Comparison of ENCODE assay signal across 8 mouse cellular contexts in genomic region chr5:31295606-31296141, GRCm38 (mm10). TPM values are rescaled to one million over a fixed set of nuclear protein-coding genes. Genes with fewer than 3 reads are reported as not detected.
DNase-seq lines count a peak whose midpoint lies in the region; ATAC-seq and TF ChIP-seq lines count a peak whose summit lies in the region.

Fndc4 (minus strand) TSS chr5:31296080.

- peak; percentile 79 for ATAC-seq in hindbrain, embryonic 13.5 days (ENCODE audit: low FRiP score)
- ATAC-seq in midbrain, embryonic 13.5 days = peak; percentile 82

- no peak for TF ChIP-seq CTCF in embryonic fibroblast, embryonic 13.5 days (IDR thresholded peaks at IDR 0.05; ENCODE audit: borderline replicate concordance, insufficient read depth, low read length)

- H3K36me3 ChIP-seq in hindbrain, embryonic 13.5 days = peaks cover 18% of the 10 kb centered on the region
- H3K36me3 ChIP-seq in midbrain, embryonic 13.5 days = peaks cover 12% of the 10 kb centered on the region

- 0% methylated on average over 18 of the region's 46 CpGs for WGBS in hindbrain, embryonic 13.5 days
- WGBS in midbrain, embryonic 13.5 days = under 1% methylated on average over 41 of the region's 46 CpGs

- H3K4me1 ChIP-seq in embryonic fibroblast, embryonic 13.5 days (ENCODE audit: control insufficient read depth, insufficient read depth, low read length) = peaks cover 4% of the 10 kb centered on the region; the same call in 1 of the 2 replicates
- peaks cover 35% of the 10 kb centered on the region for H3K4me1 ChIP-seq in hindbrain, embryonic 13.5 days (replicated peaks)
- peaks cover 36% of the 10 kb centered on the region for H3K4me1 ChIP-seq in midbrain, embryonic 13.5 days (replicated peaks)

- DNase-seq in adrenal gland, adult (ENCODE audit: inconsistent age in 2 of 2, low spot score in 1 of 2) = peak; percentile 29 to 66
- DNase-seq in adrenal gland, adult 8-10 months = no peak
- peak in 1 of 2 experiments; percentile 9 for DNase-seq in adrenal gland, postnatal 4 days (ENCODE audit: low spot score in 2 of 2)
- DNase-seq in left cerebral cortex, postnatal 14 days (ENCODE audit: low spot score in 2 of 2) = peak in 1 of 2 experiments; percentile 52
- DNase-seq in testis, postnatal 10 days (ENCODE audit: low spot score) = peak; percentile 58

- H3K4me3 ChIP-seq in embryonic fibroblast, embryonic 13.5 days (ENCODE audit: insufficient read depth, low read length) = peak within 1 kb of the TSS; percentile 35
- H3K4me3 ChIP-seq in hindbrain, embryonic 13.5 days = peak within 1 kb of the TSS; percentile 89
- H3K4me3 ChIP-seq in midbrain, embryonic 13.5 days (replicated peaks) = peak within 1 kb of the TSS; percentile 87

- no peak within 1 kb of the TSS for H3K27ac ChIP-seq in embryonic fibroblast, embryonic 13.5 days (ENCODE audit: insufficient read depth, low read length)
- peak within 1 kb of the TSS; percentile 90 for H3K27ac ChIP-seq in hindbrain, embryonic 13.5 days
- peak within 1 kb of the TSS; percentile 87 for H3K27ac ChIP-seq in midbrain, embryonic 13.5 days

- peaks cover 8% of the 10 kb centered on the region for H3K27me3 ChIP-seq in hindbrain, embryonic 13.5 days
- H3K27me3 ChIP-seq in midbrain, embryonic 13.5 days = peaks cover 2% of the 10 kb centered on the region; the same call in 1 of the 2 replicates

- no peaks in the 10 kb centered on the region for H3K9me3 ChIP-seq in hindbrain, embryonic 13.5 days
- no peaks in the 10 kb centered on the region for H3K9me3 ChIP-seq in midbrain, embryonic 13.5 days

- TF ChIP-seq POLR2A in embryonic fibroblast, embryonic 13.5 days (IDR thresholded peaks at IDR 0.05; ENCODE audit: low read depth, low read length) = peak; percentile 66

- H3K9ac ChIP-seq in hindbrain, embryonic 13.5 days = peak within 1 kb of the TSS; percentile 99
- H3K9ac ChIP-seq in midbrain, embryonic 13.5 days (replicated peaks) = peak within 1 kb of the TSS; percentile 96

- H3K4me2 ChIP-seq in hindbrain, embryonic 13.5 days = peak within 1 kb of the TSS; percentile 81
- peak within 1 kb of the TSS; percentile 94 for H3K4me2 ChIP-seq in midbrain, embryonic 13.5 days (replicated peaks)

- intact Hi-C loops in left cerebral cortex, postnatal 14 days (cut with DNase I) = loop anchor here (5.0 kb wide), 1 partner anchor 157 kb away; the partner anchor contains the start of gene Zfp512

RNA-seq across cellular contexts. Expression of gene Fndc4, which starts in this region (rescaled TPM):
- 10 to 100 TPM in 2 of 4 experiments, 1 to 10 TPM in 2; 6.6 to 15.1 (median 10.6) TPM for total RNA-seq in adrenal gland, adult 8-10 months (2022)
- 10 to 100 TPM; 12.8 to 18.3 TPM for total RNA-seq in adrenal gland, postnatal 4 days (2021)
- polyA plus RNA-seq in embryonic fibroblast, embryonic 13.5 days (2011; ENCODE audit: insufficient read length, low read depth, missing spikeins) = 25.2 and 34.0 TPM in 2 replicates
- polyA plus RNA-seq in hindbrain, embryonic 13.5 days (2015; fragmentation: Nextera tagmentation; extraction: Ambion mirVana) = 67.4 and 79.7 TPM in 2 replicates
- total RNA-seq in left cerebral cortex, postnatal 14 days (2021) = 100 to 1,000 TPM; 124 to 147 TPM
- polyA plus RNA-seq in midbrain, embryonic 13.5 days (2015; fragmentation: Nextera tagmentation; extraction: Ambion mirVana) = 63.2 and 74.5 TPM in 2 replicates

Comparison
In these comparisons a context has a peak if more than half of its experiments do, and no peak if none do; other contexts are left out.
1. RNA of gene Fndc4 (total RNA-seq): 124 to 147 TPM in left cerebral cortex, postnatal 14 days; 12.8 to 18.3 TPM in adrenal gland, postnatal 4 days and 6.6 to 15.1 TPM in adrenal gland, adult 8-10 months; every median in the first group is over 4 times any median in the second.
2. H3K4me3 ChIP-seq: peak in every context shown above with its lines; median percentile 89 in hindbrain, embryonic 13.5 days; 87 in midbrain, embryonic 13.5 days; 35 in embryonic fibroblast, embryonic 13.5 days.